Mouse (Mus musculus): ENCODE measurements around the gene Fxr2.

DNA sequence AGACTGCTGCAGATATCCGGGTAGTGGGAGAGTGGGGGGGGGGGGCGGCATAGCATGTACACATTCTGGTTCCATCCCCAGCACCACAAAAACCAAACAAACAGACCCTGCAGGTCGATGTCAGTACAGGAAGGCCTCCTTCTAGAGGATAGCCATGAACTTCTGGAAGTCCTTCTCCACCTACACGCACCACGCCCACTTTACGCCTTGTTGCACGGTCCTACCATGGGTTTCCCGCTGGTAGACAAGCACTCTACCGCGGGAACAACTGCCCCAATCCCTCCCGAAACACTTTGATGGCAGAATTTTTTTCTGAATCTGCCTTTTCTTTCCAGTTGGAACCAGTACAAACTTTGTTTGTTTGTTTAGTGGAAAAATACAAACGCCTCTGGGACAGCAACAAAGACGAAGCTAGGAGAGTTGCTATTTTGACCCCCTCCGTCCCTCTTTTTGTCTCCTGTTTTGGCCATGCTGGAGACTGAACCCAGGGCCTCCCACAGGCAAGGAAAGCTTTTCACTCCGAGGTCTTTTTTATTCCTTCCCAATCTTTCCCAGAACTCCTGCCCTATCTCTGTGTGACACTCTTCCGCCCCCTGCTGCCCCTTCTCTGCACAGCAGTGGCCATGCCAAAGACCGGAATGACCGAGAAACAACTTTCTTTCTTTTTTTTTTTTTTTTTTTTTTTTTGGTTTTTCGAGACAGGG lies 19.1 kb upstream of the Fxr2 start:
- TF ChIP-seq CTCF (IDR thresholded peaks at IDR 0.05; ENCODE audit: control insufficient read depth, insufficient read depth, low read length) (peak; percentile 84), POLR2A (IDR thresholded peaks at IDR 0.05; ENCODE audit: borderline replicate concordance, control insufficient read depth, low read depth, low read length) (no peak)
